Mouse (Mus musculus) MEL (cell line): ENCODE measurements around the gene Hinfp. TPM values are rescaled to one million over a fixed set of nuclear protein-coding genes. Genes with fewer than 3 reads are reported as not detected.

Source experiments
- DNase-seq: peaks from one replicate; pipeline ENCODE4 v3.0.0; 2011; ENCODE audit warnings: low read depth, low spot score
- H3K27ac ChIP-seq: 2 replicates; pipeline ENCODE4 v1.5.1; 2012; ENCODE audit warnings: low read depth, mild to moderate bottlenecking, control low read depth, low read length, moderate library complexity; ENCODE audit not compliant: control insufficient read depth
- H3K27me3 ChIP-seq, 2 experiments: fragments of 150-350 bp in 1 of 2; sonication (generic) in 1 of 2; 2 replicates each; pipeline ENCODE4 v1.6.1; 2012; ENCODE audit warnings: low read length in 2 of 2, mild to moderate bottlenecking in 2 of 2, improper control_type of control experiment in 1 of 2, moderate library complexity in 1 of 2; ENCODE audit not compliant: insufficient read depth in 2 of 2, control insufficient read depth in 1 of 2
- H3K36me3 ChIP-seq, 2 experiments: 2 replicates each; pipeline ENCODE4 v1.6.1; 2012 to 2014; ENCODE audit warnings: low read length in 2 of 2, improper control_type of control experiment in 1 of 2, inconsistent platforms in 1 of 2, mild to moderate bottlenecking in 1 of 2; ENCODE audit not compliant: insufficient read depth in 2 of 2, control insufficient read depth in 1 of 2
- H3K4me1 ChIP-seq, 2 experiments: fragments of 150-350 bp in 1 of 2; sonication (generic) in 1 of 2; 2 replicates each; pipeline ENCODE4 v1.6.1; 2012; ENCODE audit warnings: low read length in 2 of 2, improper control_type of control experiment in 1 of 2, mild to moderate bottlenecking in 1 of 2; ENCODE audit not compliant: insufficient read depth in 2 of 2, control insufficient read depth in 1 of 2
- H3K4me3 ChIP-seq, 2 experiments: fragments of 150-350 bp in 1 of 2; sonication (generic) in 1 of 2; 2 replicates each; pipeline ENCODE4 v1.5.1; 2012; ENCODE audit warnings: low read depth in 2 of 2, low read length in 2 of 2, mild to moderate bottlenecking in 2 of 2, moderate library complexity in 2 of 2, control low read depth in 1 of 2, improper control_type of control experiment in 1 of 2; ENCODE audit not compliant: control insufficient read depth in 1 of 2, insufficient read depth in 1 of 2
- H3K79me2 ChIP-seq: 2 replicates; pipeline ENCODE4 v1.6.1; 2012; ENCODE audit warnings: mild to moderate bottlenecking, low read length, moderate library complexity; ENCODE audit not compliant: control insufficient read depth, poor library complexity, insufficient read depth
- H3K9ac ChIP-seq: 2 replicates; pipeline ENCODE4 v1.6.1; 2012; ENCODE audit warnings: low read depth, mild to moderate bottlenecking, control low read depth, low read length, moderate library complexity; ENCODE audit not compliant: control insufficient read depth, poor library complexity, severe bottlenecking
- H3K9me3 ChIP-seq: fragments of 150-350 bp; sonication (generic); replicated peaks from 2 replicates; pipeline ENCODE4 v1.6.1; 2012; ENCODE audit warnings: mild to moderate bottlenecking, low read length, improper control_type of control experiment, moderate library complexity; ENCODE audit not compliant: insufficient read depth
- BHLHE40 ChIP-seq: IDR thresholded peaks from 2 replicates; pipeline ENCODE4 v1.6.1; 2012; ENCODE audit warnings: low read depth, mild to moderate bottlenecking, inconsistent platforms, low read length, improper control_type of control experiment, borderline replicate concordance
- CHD1 ChIP-seq: IDR thresholded peaks from 2 replicates; pipeline ENCODE4 v1.6.1; 2012; ENCODE audit warnings: low read depth, mild to moderate bottlenecking, inconsistent platforms, low read length, improper control_type of control experiment
- CTCF ChIP-seq, 3 experiments: IDR thresholded peaks in 2 of 3; conservative IDR thresholded peaks in 1 of 3; 2 replicates each; pipeline ENCODE4 v1.5.1; 2011 to 2012; ENCODE audit warnings: low read length in 3 of 3, low read depth in 2 of 3, mild to moderate bottlenecking in 2 of 3, improper control_type of control experiment in 1 of 3, inconsistent platforms in 1 of 3, mixed read lengths in 1 of 3, moderate library complexity in 1 of 3; ENCODE audit not compliant: control insufficient read depth in 1 of 3, insufficient read depth in 1 of 3, poor library complexity in 1 of 3, severe bottlenecking in 1 of 3
- E2F4 ChIP-seq: IDR thresholded peaks from 2 replicates; pipeline ENCODE4 v1.6.1; 2011; ENCODE audit warnings: low read depth, low read length, improper control_type of control experiment, borderline replicate concordance
- ELF1 ChIP-seq: IDR thresholded peaks from 2 replicates; pipeline ENCODE4 v1.6.1; 2014; ENCODE audit warnings: low read depth, mild to moderate bottlenecking, inconsistent platforms, low read length, improper control_type of control experiment, moderate library complexity
- EP300 ChIP-seq, 2 experiments: IDR thresholded peaks; 2 replicates each; pipeline ENCODE4 v1.6.1; 2011; ENCODE audit warnings: improper control_type of control experiment in 2 of 2, low read length in 2 of 2, low read depth in 1 of 2, mild to moderate bottlenecking in 1 of 2
- ETS1 ChIP-seq: IDR thresholded peaks from 2 replicates; pipeline ENCODE4 v1.6.1; 2012; ENCODE audit warnings: low read depth, mild to moderate bottlenecking, inconsistent platforms, low read length, improper control_type of control experiment, moderate library complexity
- GABPA ChIP-seq: IDR thresholded peaks from 2 replicates; pipeline ENCODE4 v1.6.1; 2012; ENCODE audit warnings: low read depth, mild to moderate bottlenecking, inconsistent platforms, low read length, improper control_type of control experiment, moderate library complexity
- GATA1 ChIP-seq: IDR thresholded peaks from 2 replicates; pipeline ENCODE4 v1.6.1; 2011; ENCODE audit warnings: low read depth, low read length, improper control_type of control experiment
- HCFC1 ChIP-seq: IDR thresholded peaks from 2 replicates; pipeline ENCODE4 v1.6.1; 2012; ENCODE audit warnings: low read depth, mild to moderate bottlenecking, inconsistent platforms, low read length, improper control_type of control experiment, moderate library complexity
- JUND ChIP-seq: IDR thresholded peaks from 2 replicates; pipeline ENCODE4 v1.6.1; 2011; ENCODE audit warnings: low read depth, mild to moderate bottlenecking, improper control_type of control experiment, low read length
- KAT2A ChIP-seq: conservative IDR thresholded peaks from 2 replicates; pipeline ENCODE4 v1.6.1; 2012; ENCODE audit warnings: low read depth, low read length, improper control_type of control experiment, inconsistent platforms
- MAFK ChIP-seq: IDR thresholded peaks from 2 replicates; pipeline ENCODE4 v1.6.1; 2011; ENCODE audit warnings: low read depth, mild to moderate bottlenecking, low read length, improper control_type of control experiment, borderline replicate concordance
- MAX ChIP-seq: IDR thresholded peaks from 2 replicates; pipeline ENCODE4 v1.6.1; 2011; ENCODE audit warnings: low read length, improper control_type of control experiment
- MAZ ChIP-seq: IDR thresholded peaks from 2 replicates; pipeline ENCODE4 v1.6.1; 2012; ENCODE audit warnings: low read depth, mild to moderate bottlenecking, inconsistent platforms, low read length, improper control_type of control experiment
- MEF2A ChIP-seq: IDR thresholded peaks from 2 replicates; pipeline ENCODE4 v1.6.1; 2014; ENCODE audit warnings: low read depth, mild to moderate bottlenecking, inconsistent platforms, low read length, improper control_type of control experiment; ENCODE audit not compliant: poor library complexity, insufficient replicate concordance, severe bottlenecking; ENCODE audit errors: extremely low read depth
- MXI1 ChIP-seq: IDR thresholded peaks from 2 replicates; pipeline ENCODE4 v1.6.1; 2011; ENCODE audit warnings: mild to moderate bottlenecking, low read depth, low read length, improper control_type of control experiment
- MYB ChIP-seq: IDR thresholded peaks from 2 replicates; pipeline ENCODE4 v1.6.1; 2011; ENCODE audit warnings: mild to moderate bottlenecking, low read depth, low read length, improper control_type of control experiment
- MYC ChIP-seq: IDR thresholded peaks from 2 replicates; pipeline ENCODE4 v1.6.1; 2011; ENCODE audit warnings: low read depth, mild to moderate bottlenecking, low read length, improper control_type of control experiment, moderate library complexity
- NELFE ChIP-seq: IDR thresholded peaks from 2 replicates; pipeline ENCODE4 v1.6.1; 2011; ENCODE audit warnings: low read depth, low read length, improper control_type of control experiment
- NRF1 ChIP-seq: IDR thresholded peaks from 2 replicates; pipeline ENCODE4 v1.6.1; 2014; ENCODE audit warnings: low read depth, mild to moderate bottlenecking, inconsistent platforms, low read length, improper control_type of control experiment, moderate library complexity; ENCODE audit not compliant: poor library complexity, insufficient read depth, severe bottlenecking
- POLR2A ChIP-seq, 2 experiments: IDR thresholded peaks; 2 replicates each; pipeline ENCODE4 v1.6.1; 2011 to 2012; ENCODE audit warnings: low read length in 2 of 2, mild to moderate bottlenecking in 2 of 2, control low read depth in 1 of 2, improper control_type of control experiment in 1 of 2, low read depth in 1 of 2, moderate library complexity in 1 of 2; ENCODE audit not compliant: control insufficient read depth in 1 of 2, insufficient read depth in 1 of 2, poor library complexity in 1 of 2
- POLR2AphosphoS2 ChIP-seq: IDR thresholded peaks from 2 replicates; pipeline ENCODE4 v1.6.1; 2011; ENCODE audit warnings: low read length, improper control_type of control experiment
- POLR2AphosphoS5 ChIP-seq: IDR thresholded peaks from 2 replicates; pipeline ENCODE4 v1.6.1; 2012; ENCODE audit warnings: low read depth, borderline replicate concordance, mild to moderate bottlenecking, inconsistent platforms, low read length, moderate library complexity, mixed read lengths
- RAD21 ChIP-seq: IDR thresholded peaks from 2 replicates; pipeline ENCODE4 v1.6.1; 2011; ENCODE audit warnings: mild to moderate bottlenecking, low read depth, low read length, improper control_type of control experiment
- RCOR1 ChIP-seq: IDR thresholded peaks from 2 replicates; pipeline ENCODE4 v1.6.1; 2012; ENCODE audit warnings: low read depth, mild to moderate bottlenecking, inconsistent platforms, low read length, improper control_type of control experiment
- SIN3A ChIP-seq: IDR thresholded peaks from 2 replicates; pipeline ENCODE4 v1.6.1; 2012; ENCODE audit warnings: low read length, improper control_type of control experiment, inconsistent platforms
- SMC3 ChIP-seq: IDR thresholded peaks from 2 replicates; pipeline ENCODE4 v1.6.1; 2011; ENCODE audit warnings: low read depth, low read length, improper control_type of control experiment
- TAL1 ChIP-seq: IDR thresholded peaks from 2 replicates; pipeline ENCODE4 v1.6.1; 2012; ENCODE audit warnings: mild to moderate bottlenecking, inconsistent platforms, low read length, moderate library complexity, mixed read lengths
- TBP ChIP-seq: IDR thresholded peaks from 2 replicates; pipeline ENCODE4 v1.8.0; 2011; ENCODE audit warnings: low read depth, low read length, improper control_type of control experiment
- TCF12 ChIP-seq: IDR thresholded peaks from 2 replicates; pipeline ENCODE4 v1.6.1; 2014; ENCODE audit warnings: low read depth, mild to moderate bottlenecking, inconsistent platforms, low read length, improper control_type of control experiment, moderate library complexity
- UBTF ChIP-seq: IDR thresholded peaks from 2 replicates; pipeline ENCODE4 v1.6.1; 2012; ENCODE audit warnings: low read depth, mild to moderate bottlenecking, inconsistent platforms, low read length, improper control_type of control experiment, moderate library complexity, borderline replicate concordance; ENCODE audit not compliant: insufficient read depth
- USF1 ChIP-seq: IDR thresholded peaks from 2 replicates; pipeline ENCODE4 v1.6.1; 2014; ENCODE audit warnings: low read depth, mild to moderate bottlenecking, inconsistent platforms, low read length, improper control_type of control experiment, moderate library complexity
- USF2 ChIP-seq, 2 experiments: IDR thresholded peaks; 2 replicates each; pipeline ENCODE4 v1.6.1; 2011 to 2012; ENCODE audit warnings: improper control_type of control experiment in 2 of 2, low read length in 2 of 2, borderline replicate concordance in 1 of 2, inconsistent platforms in 1 of 2, low read depth in 1 of 2, mild to moderate bottlenecking in 1 of 2; ENCODE audit not compliant: insufficient read depth in 1 of 2
- ZC3H11A ChIP-seq: IDR thresholded peaks from 2 replicates; pipeline ENCODE4 v1.6.1; 2012; ENCODE audit warnings: low read depth, mild to moderate bottlenecking, inconsistent platforms, low read length, improper control_type of control experiment
- ZKSCAN1 ChIP-seq: IDR thresholded peaks from 2 replicates; pipeline ENCODE4 v1.6.1; 2012; ENCODE audit warnings: low read depth, mild to moderate bottlenecking, inconsistent platforms, low read length, improper control_type of control experiment, moderate library complexity
- ZMIZ1 ChIP-seq: IDR thresholded peaks from 2 replicates; pipeline ENCODE4 v1.6.1; 2012; ENCODE audit warnings: low read depth, mild to moderate bottlenecking, inconsistent platforms, low read length, improper control_type of control experiment, moderate library complexity
- ZNF384 ChIP-seq: IDR thresholded peaks from 2 replicates; pipeline ENCODE4 v1.6.1; 2012; ENCODE audit warnings: low read depth, mild to moderate bottlenecking, inconsistent platforms, low read length, improper control_type of control experiment
- polyA plus RNA-seq, 2 experiments: library from polyadenylated mRNA; stranded (reverse) in 1 of 2; unstranded in 1 of 2; fragments of >175 nt in 1 of 2; fragments of >200 nt in 1 of 2; gene quantifications; 2 replicates each; pipeline versions ENCODE4 v1.2.1 to v1.2.4; 2012; ENCODE audit warnings: low replicate concordance in 2 of 2, low read depth in 1 of 2; ENCODE audit not compliant: insufficient read length in 2 of 2, insufficient read depth in 1 of 2, missing spikeins in 1 of 2
- total RNA-seq: library from RNA; depleted of rRNA; stranded (reverse); fragments of 300-350 nt; gene quantifications from 2 replicates; pipeline ENCODE4 v1.2.3, GENCODE M21; 2012

The Hinfp gene
- total and polyA plus RNA-seq, 3 experiments = 16.4 to 31.3 TPM; not detected in 1

DNA sequence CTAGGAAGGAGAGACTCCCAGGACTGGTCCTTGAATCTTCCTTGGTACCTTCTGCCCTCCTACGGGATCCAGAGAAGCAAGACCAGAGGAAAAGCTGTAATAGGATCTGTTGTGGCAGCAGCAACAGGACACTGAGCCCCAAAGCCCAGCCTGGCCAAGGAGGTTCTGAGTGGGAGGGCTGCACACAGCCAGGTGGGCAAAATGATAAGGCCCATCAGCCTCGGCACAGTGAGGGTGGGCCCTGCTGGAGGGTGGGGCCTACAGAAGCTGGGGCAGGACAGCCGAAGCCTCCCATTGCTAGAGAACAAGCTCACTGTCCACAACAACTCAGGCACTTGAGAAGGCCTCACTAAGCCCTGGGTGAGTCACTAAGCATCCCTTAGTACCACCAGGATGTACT lies 36.7 kb upstream of the Hinfp start:
- Histone ChIP-seq H3K9me3 (no peaks in the 10 kb centered on the region), H3K9ac (peak overlapping the region; percentile 63), H3K4me1 (peaks cover 8 to 25% of the 10 kb centered on the region in 2 experiments), H3K79me2 (peaks cover 25% of the 10 kb centered on the region), H3K27me3 (no peaks in the 10 kb centered on the region), H3K4me3 (peak overlapping the region; percentile 44 to 69), H3K36me3 (peaks cover 0 to 27% of the 10 kb centered on the region in 2 experiments; a peak in 2 of 4 replicates), H3K27ac (peak overlapping the region; percentile 95)
- peak; percentile 78 for DNase-seq
- TF ChIP-seq POLR2A (IDR thresholded peaks at IDR 0.05; ENCODE audit: control insufficient read depth in 1 of 2, insufficient read depth in 1 of 2, low read depth in 1 of 2, low read length in 2 of 2, poor library complexity in 1 of 2) (peak in 1 of 2 experiments; percentile 31; a peak in 1 of 4 replicates), ELF1 (no peak), POLR2AphosphoS2 (no peak), USF2 (IDR thresholded peaks at IDR 0.05; ENCODE audit: borderline replicate concordance in 1 of 2, insufficient read depth in 1 of 2, low read depth in 1 of 2, low read length in 2 of 2) (no peak), CHD1 (no peak), HCFC1 (peak; percentile 17; the same call in 1 of the 2 replicates), ZC3H11A (no peak), RCOR1 (no peak), TCF12 (peak; percentile 86), MEF2A (no peak), MAZ (peak; percentile 49; the same call in 1 of the 2 replicates), SMC3 (no peak), GABPA (no peak), BHLHE40 (no peak), MYC (no peak), KAT2A (no peak), NELFE (peak; percentile 37), UBTF (no peak), TBP (peak; percentile 37; the same call in 1 of the 2 replicates), ZNF384 (no peak), NRF1 (no peak), POLR2AphosphoS5 (no peak), SIN3A (peak; percentile 53), MAFK (no peak), MXI1 (no peak), EP300 (IDR thresholded peaks at IDR 0.05; ENCODE audit: low read depth in 1 of 2, low read length in 2 of 2) (peak in 1 of 2 experiments; percentile 80; a peak in 2 of 4 replicates), USF1 (no peak), TAL1 (peak; percentile 94), CTCF (IDR thresholded peaks at IDR 0.05 in 2 of 3, conservative IDR thresholded peaks at IDR 0.05 in 1 of 3; ENCODE audit: control insufficient read depth in 1 of 3, insufficient read depth in 1 of 3, low read depth in 2 of 3, low read length in 3 of 3, poor library complexity in 1 of 3, severe bottlenecking in 1 of 3) (no peak), ZKSCAN1 (no peak), ZMIZ1 (no peak), JUND (no peak), ETS1 (peak; percentile 45; the same call in 1 of the 2 replicates), MAX (no peak), E2F4 (no peak), GATA1 (peak; percentile 58), MYB (no peak), RAD21 (no peak)
